Mouse (Mus musculus): ENCODE measurements at regions not wholly inside any gene's neighbourhood (a gene's known extent, or its start where the extent isn't known, plus 50 kb on each side); places are given as distances from the start of the nearest gene placed in this dataset.

- no peak for TF ChIP-seq CTCF (conservative IDR thresholded peaks at IDR 0.05)
- DNase-seq (ENCODE audit: low spot score in 2 of 2): no peak
- Histone ChIP-seq H3K27ac (no peak overlapping the region), H3K4me3 (no peak overlapping the region)
Observed at GRCm38 (mm10) chr6:20137546-20137945, 1077.8 kb upstream of the Kcnd2 start.

Measured in layer of hippocampus, adult 2 months (tissue).